Mouse (Mus musculus) effector memory CD4-positive, alpha-beta T cell, adult 5 months (primary cell): ENCODE measurements around the gene Medag. TPM values are rescaled to one million over a fixed set of nuclear protein-coding genes. Genes with fewer than 3 reads are reported as not detected.

ENCODE experiments used
- polyA plus RNA-seq: library from polyadenylated mRNA; unstranded; fragments of 100-300 nt; shearing (Covaris generic); gene quantifications from one replicate; pipeline ENCODE4 v1.2.1, GENCODE M21; 2017

The Medag gene
- polyA plus RNA-seq = not detected

DNA sequence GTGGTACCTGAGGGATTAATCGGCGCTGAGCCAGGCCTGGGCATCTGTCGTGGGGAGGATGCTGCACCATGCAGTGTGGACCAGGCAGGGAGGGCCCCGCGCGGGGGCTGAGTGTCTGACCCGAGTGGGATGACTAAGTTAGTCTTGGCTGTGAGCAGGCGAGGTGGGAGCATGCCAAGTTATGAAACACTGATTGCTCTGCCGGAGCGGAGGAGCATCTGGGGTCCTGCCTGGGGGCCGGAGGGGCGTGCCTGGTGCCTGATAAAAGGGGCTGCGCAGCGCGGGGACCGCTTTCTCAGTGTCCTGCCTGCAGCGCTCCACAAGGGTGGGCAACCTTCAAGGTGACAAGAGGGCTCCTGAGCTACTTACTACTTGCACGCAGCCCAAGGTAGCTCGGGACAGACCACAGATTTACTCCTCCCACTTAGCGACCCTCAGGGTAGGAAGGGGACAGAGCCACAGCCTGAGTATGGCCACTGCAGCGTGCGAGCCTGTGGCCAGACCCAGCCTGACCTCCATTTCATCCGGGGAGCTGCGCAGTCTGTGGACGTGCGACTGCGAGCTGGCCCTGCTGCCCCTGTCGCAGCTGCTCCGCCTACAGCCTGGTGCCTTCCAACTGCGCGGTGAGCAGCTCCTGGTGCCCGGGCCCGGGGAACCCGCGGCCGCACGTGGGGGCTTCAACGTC, at the start of gene Medag:
Gene Medag (plus strand): TSS at position 241 of the 685 bp plus-strand sequence.

GRCm38 (mm10) chr5:149439531-149440179, 28.1 kb downstream of the Medag start, which contains the start of gene Tex26:
Tex26 (plus strand) TSS chr5:149439660.

Other genes with a start within 250 kb of the Medag start
- 52.4 TPM for gene Uspl1, start 227.4 kb upstream of the Medag start, polyA plus RNA-seq
- 246 TPM for gene Hmgb1, start 227.3 kb upstream of the Medag start, polyA plus RNA-seq
- gene Alox5ap, start 147.0 kb upstream of the Medag start, polyA plus RNA-seq = 1.4 TPM
- gene Tex26, start 27.9 kb downstream of the Medag start, polyA plus RNA-seq = not detected
- gene Wdr95, start 116.9 kb downstream of the Medag start, polyA plus RNA-seq = not detected
- 247 TPM for gene Hsph1, start 224.6 kb downstream of the Medag start, polyA plus RNA-seq